Mouse (Mus musculus) cerebellum, adult 11 months (tissue): ENCODE measurements around the gene Il33.

Experiments
- DNase-seq: peaks from one replicate; pipeline ENCODE4 v3.0.0; 2022

The Il33 gene

DNA sequence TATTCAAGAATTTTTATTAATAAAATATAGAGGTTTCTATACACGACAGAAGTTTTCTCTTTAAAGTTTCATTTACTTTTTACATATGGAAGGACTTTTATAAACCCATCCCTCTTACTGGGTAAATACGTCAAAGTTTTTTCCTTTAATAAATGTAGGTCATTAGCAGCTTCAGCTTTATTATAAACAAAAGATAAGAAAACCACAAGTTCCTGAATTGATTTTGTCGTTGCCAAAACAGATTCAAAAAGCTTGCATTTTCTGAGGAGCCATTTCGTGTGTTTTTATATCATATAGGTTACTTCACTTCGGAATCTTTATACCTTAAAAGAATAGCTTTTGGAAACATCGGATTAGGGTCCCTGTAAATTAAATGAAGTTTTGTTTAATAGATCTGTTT lies 76.6 kb downstream of the Il33 start:
- DNase-seq, result no peak

DNA sequence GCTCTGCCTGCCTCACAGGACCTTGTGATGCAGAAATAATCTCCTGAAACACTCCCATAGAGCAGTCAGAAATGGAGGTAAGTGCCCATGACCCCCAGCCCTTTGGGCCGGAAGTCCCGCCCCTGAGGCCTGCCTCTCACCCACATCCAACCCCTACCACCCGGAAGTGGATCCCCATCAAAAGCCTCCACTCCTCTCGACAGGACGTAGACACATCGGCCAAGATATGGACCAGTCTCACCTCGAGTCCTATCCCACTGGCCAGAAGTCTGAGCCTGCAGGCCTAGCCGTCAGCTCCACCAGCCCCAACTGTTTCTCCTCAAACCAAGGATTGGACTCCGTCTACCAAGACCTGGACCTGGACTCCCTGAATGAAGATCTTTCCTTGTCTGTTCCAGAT lies 78.7 kb downstream of the Il33 start, which contains the start of gene Trpd52l3:
Trpd52l3 (plus strand) TSS at position 170 of the 400 bp plus-strand sequence.
- DNase-seq, result no peak

DNA sequence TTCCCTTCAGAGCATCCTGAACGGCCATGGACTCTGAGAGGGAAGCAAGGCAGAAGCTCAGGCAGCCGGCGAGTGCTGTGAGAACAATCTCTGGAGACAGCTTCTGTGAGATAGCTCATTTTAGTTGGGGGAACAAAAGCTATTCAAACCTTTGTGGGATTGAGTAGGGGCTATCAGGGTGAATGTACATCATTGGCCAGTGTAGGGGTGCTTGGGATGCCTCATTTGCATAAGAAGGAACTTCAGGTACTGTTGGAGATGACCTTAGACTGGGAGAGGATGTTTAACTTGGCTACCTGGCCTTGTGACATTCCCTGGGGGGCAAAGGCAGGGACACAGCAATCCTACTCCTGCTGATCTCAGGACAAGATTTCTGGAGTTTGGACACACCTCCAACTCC lies 81.5 kb downstream of the Il33 start:
- DNase-seq, result no peak
